Mouse (Mus musculus): ENCODE data around the gene Gm10681. TPM values are rescaled to one million over a fixed set of nuclear protein-coding genes. Genes with fewer than 3 reads are reported as not detected.

Gm10681 gene
- total RNA-seq (2012; rRNA removed) (not detected in 2 replicates), polyA plus RNA-seq (2012; ENCODE audit: insufficient read depth in 1 of 2, insufficient read length in 2 of 2, low read depth in 1 of 2, low replicate concordance in 2 of 2, missing spikeins in 1 of 2) (not detected)

- TF ChIP-seq MAFK (IDR thresholded peaks at IDR 0.05; ENCODE audit: borderline replicate concordance, low read depth, low read length) (no peak), BHLHE40 (IDR thresholded peaks at IDR 0.05; ENCODE audit: borderline replicate concordance, low read depth, low read length) (no peak), EP300 (IDR thresholded peaks at IDR 0.05; ENCODE audit: low read depth in 1 of 2, low read length in 2 of 2) (no peak), E2F4 (IDR thresholded peaks at IDR 0.05; ENCODE audit: borderline replicate concordance, low read depth, low read length) (no peak), TBP (IDR thresholded peaks at IDR 0.05; ENCODE audit: low read depth, low read length) (no peak), ZMIZ1 (IDR thresholded peaks at IDR 0.05; ENCODE audit: low read depth, low read length) (no peak), CHD1 (IDR thresholded peaks at IDR 0.05; ENCODE audit: low read depth, low read length) (no peak), ELF1 (IDR thresholded peaks at IDR 0.05; ENCODE audit: low read depth, low read length) (no peak), ZKSCAN1 (IDR thresholded peaks at IDR 0.05; ENCODE audit: low read depth, low read length) (no peak), MYC (IDR thresholded peaks at IDR 0.05; ENCODE audit: low read depth, low read length) (no peak), POLR2A (IDR thresholded peaks at IDR 0.05; ENCODE audit: control insufficient read depth in 1 of 2, insufficient read depth in 1 of 2, low read depth in 1 of 2, low read length in 2 of 2, poor library complexity in 1 of 2) (no peak), ETS1 (IDR thresholded peaks at IDR 0.05; ENCODE audit: low read depth, low read length) (no peak), ZC3H11A (IDR thresholded peaks at IDR 0.05; ENCODE audit: low read depth, low read length) (no peak), CHD2 (IDR thresholded peaks at IDR 0.05; ENCODE audit: low read length) (no peak), NELFE (IDR thresholded peaks at IDR 0.05; ENCODE audit: low read depth, low read length) (no peak), POLR2AphosphoS5 (IDR thresholded peaks at IDR 0.05; ENCODE audit: borderline replicate concordance, low read depth, low read length) (no peak)
- no peaks in the 10 kb centered on the region for H3K79me2 ChIP-seq (ENCODE audit: control insufficient read depth, insufficient read depth, low read length, poor library complexity)
- no peak within 1 kb of the TSS for H3K9ac ChIP-seq (ENCODE audit: control insufficient read depth, low read depth, low read length, poor library complexity, severe bottlenecking)
- no peaks in the 10 kb centered on the region for H3K9me3 ChIP-seq (replicated peaks; ENCODE audit: insufficient read depth, low read length)
- no peak for DNase-seq (ENCODE audit: low read depth, low spot score)
- no peak within 1 kb of the TSS for H3K27ac ChIP-seq (ENCODE audit: control insufficient read depth, low read depth, low read length)
- H3K4me1 ChIP-seq (ENCODE audit: control insufficient read depth in 1 of 2, insufficient read depth in 2 of 2, low read length in 2 of 2): no peaks in the 10 kb centered on the region
- H3K4me3 ChIP-seq (ENCODE audit: control insufficient read depth in 1 of 2, insufficient read depth in 1 of 2, low read depth in 2 of 2, low read length in 2 of 2): no peak within 1 kb of the TSS
- no peaks in the 10 kb centered on the region for H3K27me3 ChIP-seq (ENCODE audit: control insufficient read depth in 1 of 2, insufficient read depth in 2 of 2, low read length in 2 of 2)
- H3K36me3 ChIP-seq (ENCODE audit: control insufficient read depth in 1 of 2, insufficient read depth in 2 of 2, low read length in 2 of 2): no peaks in the 10 kb centered on the region
These were observed at the start of gene Gm10681 for GRCm38 (mm10) chr3:98588707-98589106. Gene Gm10681 (minus strand): TSS chr3:98588807.

DNA sequence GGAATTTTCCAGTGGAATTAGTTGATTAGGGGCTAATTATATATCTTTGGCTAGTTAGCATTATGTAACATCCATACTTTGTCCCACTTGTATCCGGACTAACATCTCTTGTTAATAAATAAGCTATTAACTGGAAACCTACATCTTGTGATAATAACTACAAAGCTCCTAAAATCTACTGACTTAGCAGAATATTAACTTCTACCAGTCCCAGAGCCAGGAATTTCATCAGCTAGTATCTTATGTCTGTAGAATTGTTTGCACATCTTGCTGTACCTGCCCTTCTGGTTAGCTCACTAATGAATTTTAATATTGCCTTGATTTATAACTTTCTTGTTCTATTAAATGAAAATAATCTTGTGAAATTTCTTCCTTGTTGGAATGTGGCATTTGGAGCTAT lies 46.5 kb upstream of the Gm10681 start:
- TF ChIP-seq USF1 (IDR thresholded peaks at IDR 0.05; ENCODE audit: low read depth, low read length) (no peak), ZKSCAN1 (IDR thresholded peaks at IDR 0.05; ENCODE audit: low read depth, low read length) (no peak), SMC3 (IDR thresholded peaks at IDR 0.05; ENCODE audit: low read depth, low read length) (no peak), CHD2 (IDR thresholded peaks at IDR 0.05; ENCODE audit: low read length) (no peak), MYC (IDR thresholded peaks at IDR 0.05; ENCODE audit: low read depth, low read length) (no peak), MAZ (IDR thresholded peaks at IDR 0.05; ENCODE audit: low read depth, low read length) (no peak), RAD21 (IDR thresholded peaks at IDR 0.05; ENCODE audit: low read depth, low read length) (no peak), HCFC1 (IDR thresholded peaks at IDR 0.05; ENCODE audit: low read depth, low read length) (no peak), TAL1 (IDR thresholded peaks at IDR 0.05; ENCODE audit: low read length) (no peak), JUND (IDR thresholded peaks at IDR 0.05; ENCODE audit: low read depth, low read length) (no peak), NRF1 (IDR thresholded peaks at IDR 0.05; ENCODE audit: insufficient read depth, low read depth, low read length, poor library complexity, severe bottlenecking) (no peak), TCF12 (IDR thresholded peaks at IDR 0.05; ENCODE audit: low read depth, low read length) (no peak), E2F4 (IDR thresholded peaks at IDR 0.05; ENCODE audit: borderline replicate concordance, low read depth, low read length) (no peak), GABPA (IDR thresholded peaks at IDR 0.05; ENCODE audit: low read depth, low read length) (no peak), TBP (IDR thresholded peaks at IDR 0.05; ENCODE audit: low read depth, low read length) (no peak), MEF2A (IDR thresholded peaks at IDR 0.05; ENCODE audit: extremely low read depth, insufficient replicate concordance, low read depth, low read length, poor library complexity, severe bottlenecking) (no peak), ZNF384 (IDR thresholded peaks at IDR 0.05; ENCODE audit: low read depth, low read length) (no peak), MAX (IDR thresholded peaks at IDR 0.05; ENCODE audit: low read length) (no peak), MYB (IDR thresholded peaks at IDR 0.05; ENCODE audit: low read depth, low read length) (no peak), KAT2A (conservative IDR thresholded peaks at IDR 0.05; ENCODE audit: low read depth, low read length) (no peak)
- H3K27me3 ChIP-seq (ENCODE audit: control insufficient read depth in 1 of 2, insufficient read depth in 2 of 2, low read length in 2 of 2): no peaks in the 10 kb centered on the region
- no peaks in the 10 kb centered on the region for H3K79me2 ChIP-seq (ENCODE audit: control insufficient read depth, insufficient read depth, low read length, poor library complexity)
- no peak for DNase-seq (ENCODE audit: low read depth, low spot score)
- no peak overlapping the region for H3K4me3 ChIP-seq (ENCODE audit: control insufficient read depth in 1 of 2, insufficient read depth in 1 of 2, low read depth in 2 of 2, low read length in 2 of 2)
- H3K4me1 ChIP-seq (ENCODE audit: control insufficient read depth in 1 of 2, insufficient read depth in 2 of 2, low read length in 2 of 2): no peaks in the 10 kb centered on the region
- H3K27ac ChIP-seq (ENCODE audit: control insufficient read depth, low read depth, low read length): no peak overlapping the region
- H3K36me3 ChIP-seq (ENCODE audit: control insufficient read depth in 1 of 2, insufficient read depth in 2 of 2, low read length in 2 of 2): no peaks in the 10 kb centered on the region
- no peaks in the 10 kb centered on the region for H3K9me3 ChIP-seq (replicated peaks; ENCODE audit: insufficient read depth, low read length)
- no peak overlapping the region for H3K9ac ChIP-seq (ENCODE audit: control insufficient read depth, low read depth, low read length, poor library complexity, severe bottlenecking)
